Mouse (Mus musculus): ENCODE results near the gene Ppp4c.
A peak's percentile ranks its signal among the peaks of the same experiment; 100 is the strongest.

The Ppp4c gene

GRCm38 (mm10) chr7:126791851-126792720 lies at the start of gene Ppp4c:
Gene Ppp4c, minus strand, starts transcription at chr7:126792496.
- DNase-seq (ENCODE audit: low read depth, low spot score), result peak; percentile 92

- no peak for DNase-seq (ENCODE audit: low read depth, low spot score)
Measured at GRCm38 (mm10) chr7:126833294-126833693, 41.0 kb upstream of the Ppp4c start.

GRCm38 (mm10) chr7:126832036-126832598 lies 39.8 kb upstream of the Ppp4c start:
- peak; percentile 29 for DNase-seq (ENCODE audit: low read depth, low spot score)

DNA sequence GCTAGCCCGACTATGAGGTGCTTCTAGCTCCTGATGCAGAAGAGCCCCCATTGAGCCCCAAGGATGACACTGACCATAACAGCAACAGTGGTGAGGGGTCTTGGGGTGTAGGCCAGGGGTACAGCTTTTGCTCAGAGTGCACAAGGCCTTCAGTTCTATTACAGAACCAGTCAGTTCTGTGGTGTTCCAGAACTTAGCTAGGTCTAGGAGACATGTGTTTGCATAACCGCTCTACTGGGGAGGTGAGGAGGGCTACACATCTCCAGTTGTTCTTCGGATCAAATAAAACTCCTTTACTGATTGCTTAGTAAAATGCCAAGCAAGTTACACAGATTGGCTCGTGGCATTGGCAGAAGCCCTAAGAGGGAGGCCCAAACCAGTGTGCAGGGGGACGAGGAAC lies 39.2 kb upstream of the Ppp4c start, which contains the start of gene 4930451I11Rik:
Gene 4930451I11Rik, minus strand, starts transcription at position 101 of the 400 bp plus-strand sequence.
- DNase-seq (ENCODE audit: low read depth, low spot score), result no peak

GRCm38 (mm10) chr7:126825952-126826351 lies 33.7 kb upstream of the Ppp4c start:
- no peak for DNase-seq (ENCODE audit: low read depth, low spot score)

- DNase-seq (ENCODE audit: low read depth, low spot score), result no peak
Measured at GRCm38 (mm10) chr7:126825403-126825802, 33.1 kb upstream of the Ppp4c start.

GRCm38 (mm10) chr7:126823940-126824339 lies 31.6 kb upstream of the Ppp4c start:
- DNase-seq (ENCODE audit: low read depth, low spot score), result no peak

- DNase-seq (ENCODE audit: low read depth, low spot score), result no peak
Measured at GRCm38 (mm10) chr7:126823202-126823711, 31.0 kb upstream of the Ppp4c start.

DNA sequence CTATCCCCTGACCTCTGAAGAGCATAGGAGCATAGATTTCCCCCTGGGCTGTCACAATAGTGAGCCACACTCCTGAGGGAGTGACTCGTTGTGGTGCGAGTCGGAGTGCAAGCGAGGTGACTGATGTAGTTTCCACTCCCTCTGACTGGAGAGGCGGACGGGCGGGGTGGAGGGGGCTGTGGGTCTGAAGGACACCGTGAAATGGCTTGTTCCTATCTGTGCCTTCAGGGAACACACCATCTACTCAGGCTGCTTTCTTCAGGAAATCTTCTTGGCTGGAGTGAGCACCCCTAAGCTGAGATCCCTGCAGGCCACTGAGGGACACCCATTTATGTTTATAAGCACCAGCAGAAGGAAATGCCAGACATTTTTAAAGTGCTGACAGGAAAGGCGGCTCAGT lies 30.4 kb upstream of the Ppp4c start:
- DNase-seq (ENCODE audit: low read depth, low spot score), result no peak

- DNase-seq (ENCODE audit: low read depth, low spot score), result peak; percentile 63
Measured at GRCm38 (mm10) chr7:126821835-126822511, 29.7 kb upstream of the Ppp4c start.

DNA sequence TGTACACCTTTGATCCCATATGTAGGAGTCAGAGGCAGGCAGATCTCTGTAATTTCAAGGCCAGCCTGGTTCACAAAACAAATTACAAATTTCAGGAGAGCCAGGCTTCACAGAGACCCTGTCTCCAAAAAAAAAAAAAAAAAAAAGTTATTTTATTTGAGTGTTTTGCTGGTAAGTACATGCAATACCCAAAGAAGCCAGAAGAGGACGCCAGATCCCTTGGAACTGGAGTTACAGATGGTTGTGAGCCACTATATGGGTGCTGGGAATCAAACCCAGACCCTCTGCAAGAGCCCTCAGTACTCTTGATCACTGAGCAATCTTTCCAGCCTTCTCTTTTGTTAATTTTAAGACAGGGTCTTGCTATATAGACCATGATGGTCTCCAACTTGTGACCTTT lies 26.5 kb upstream of the Ppp4c start:
- no peak for DNase-seq (ENCODE audit: low read depth, low spot score)

- DNase-seq (ENCODE audit: low read depth, low spot score), result no peak
Measured at GRCm38 (mm10) chr7:126817595-126817994, 25.3 kb upstream of the Ppp4c start.

- no peak for DNase-seq (ENCODE audit: low read depth, low spot score)
Measured at GRCm38 (mm10) chr7:126816494-126816893, 24.2 kb upstream of the Ppp4c start.

GRCm38 (mm10) chr7:126815726-126816222 lies 23.5 kb upstream of the Ppp4c start:
- DNase-seq (ENCODE audit: low read depth, low spot score), result no peak

DNA sequence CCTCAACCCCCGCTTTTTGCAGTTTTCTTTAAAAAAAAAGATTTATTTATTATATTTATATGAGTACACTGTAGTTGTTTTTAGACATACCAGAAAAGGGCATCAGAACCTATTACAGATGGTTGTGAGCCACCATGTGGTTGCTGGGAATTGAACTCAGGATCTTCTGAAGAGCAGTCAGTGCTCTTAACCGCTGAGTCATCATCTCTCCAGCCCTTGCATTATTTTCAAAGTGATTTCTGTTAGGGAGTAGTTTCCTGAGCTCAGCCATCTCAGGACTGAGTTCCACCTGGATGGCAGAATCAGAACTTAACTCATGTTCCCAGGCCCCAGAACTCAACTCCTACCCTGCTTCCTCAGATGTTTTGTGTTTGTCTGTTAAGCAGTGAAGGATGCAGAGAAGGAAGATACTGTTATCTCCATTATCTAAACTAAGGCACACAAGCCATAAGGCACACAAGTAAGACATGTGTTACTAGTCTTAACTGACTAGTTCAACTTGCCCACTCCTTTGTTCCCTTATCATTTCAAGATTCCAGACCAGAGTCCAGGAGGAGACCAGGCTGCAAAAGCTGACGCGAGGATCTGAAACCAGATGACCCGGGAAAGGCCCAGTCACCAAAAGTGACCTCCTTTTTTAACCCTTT lies 17.6 kb upstream of the Ppp4c start:
- no peak for DNase-seq (ENCODE audit: low read depth, low spot score)

- DNase-seq (ENCODE audit: low read depth, low spot score), result peak; percentile 61
Measured at GRCm38 (mm10) chr7:126808703-126809455, 16.6 kb upstream of the Ppp4c start.

GRCm38 (mm10) chr7:126807405-126807804 lies 15.1 kb upstream of the Ppp4c start:
- DNase-seq (ENCODE audit: low read depth, low spot score), result no peak

DNA sequence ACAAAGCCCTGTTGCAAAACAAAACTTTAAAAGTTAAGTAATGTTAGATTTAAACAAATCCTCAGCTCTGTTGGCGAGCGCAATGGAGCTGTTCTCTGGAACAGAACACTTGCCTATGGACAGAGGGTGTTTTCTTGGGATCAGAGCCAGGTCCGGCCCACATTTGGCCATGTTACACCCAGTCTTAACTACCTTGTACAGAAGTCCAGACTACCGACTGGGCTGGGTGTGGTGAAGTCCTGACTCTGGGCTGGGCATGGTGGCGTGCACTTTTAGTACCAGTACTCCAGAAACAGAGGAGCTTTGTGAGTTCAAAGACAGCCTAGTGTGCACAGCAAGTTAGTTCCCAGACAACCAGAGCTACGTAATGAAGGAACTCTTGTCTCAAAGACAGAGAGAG lies 14.7 kb upstream of the Ppp4c start:
- DNase-seq (ENCODE audit: low read depth, low spot score), result no peak

- no peak for DNase-seq (ENCODE audit: low read depth, low spot score)
Measured at GRCm38 (mm10) chr7:126803751-126804150, 11.5 kb upstream of the Ppp4c start.

GRCm38 (mm10) chr7:126803181-126803580 lies 10.9 kb upstream of the Ppp4c start:
- DNase-seq (ENCODE audit: low read depth, low spot score), result no peak
